Mouse (Mus musculus) stomach, embryonic 16.5 days (tissue): ENCODE data around the gene Tpo. TPM values are rescaled to one million over a fixed set of nuclear protein-coding genes. Genes with fewer than 3 reads are reported as not detected.

ENCODE experiments used
- ATAC-seq: fragments of 200-750 bp; cut with Nextera tagmentation; 2 replicates; pipeline ENCODE4 v1.8.0; 2017; ENCODE audit warnings: moderate number of reproducible peaks, moderate TSS enrichment; ENCODE audit not compliant: insufficient read depth, low FRiP score
- H3K27ac ChIP-seq: fragments of 300-500 bp; sonication (generic); 2 replicates; pipeline ENCODE4 v1.5.1; 2014; ENCODE audit warnings: low read length
- H3K27me3 ChIP-seq: fragments of 300-500 bp; sonication (generic); 2 replicates; pipeline ENCODE4 v1.6.1; 2014; ENCODE audit warnings: low read length, control low read depth, mixed read lengths; ENCODE audit not compliant: control insufficient read depth, insufficient read depth
- H3K36me3 ChIP-seq: fragments of 300-500 bp; sonication (generic); 2 replicates; pipeline ENCODE4 v1.6.1; 2014; ENCODE audit warnings: low read length; ENCODE audit not compliant: control insufficient read depth, insufficient read depth
- H3K4me1 ChIP-seq: fragments of 300-500 bp; sonication (generic); 2 replicates; pipeline ENCODE4 v1.6.1; 2014; ENCODE audit warnings: low read length, control low read depth, mixed read lengths; ENCODE audit not compliant: control insufficient read depth, insufficient read depth
- H3K4me2 ChIP-seq: fragments of 300-500 bp; sonication (generic); 2 replicates; pipeline ENCODE4 v1.6.1; 2014; ENCODE audit warnings: low read depth, low read length, mixed read lengths
- H3K4me3 ChIP-seq: fragments of 300-500 bp; sonication (generic); replicated peaks from 2 replicates; pipeline ENCODE4 v1.5.1; 2014; ENCODE audit warnings: mild to moderate bottlenecking, low read length
- H3K9ac ChIP-seq: fragments of 300-500 bp; sonication (generic); 2 replicates; pipeline ENCODE4 v1.6.1; 2014; ENCODE audit warnings: low read length
- H3K9me3 ChIP-seq: fragments of 300-500 bp; sonication (generic); replicated peaks from 2 replicates; pipeline ENCODE4 v1.6.1; 2016; ENCODE audit warnings: low read length, control low read depth; ENCODE audit not compliant: control insufficient read depth
- WGBS: fragments of 180-500 bp; shearing (Covaris S2); extraction: QIAGEN DNeasy Blood & Tissue Kit; methylation state at CpG from one replicate; pipeline ENCODE4 v1.1.7; 2014; 5-methylcytosine and 5-hydroxymethylcytosine counted together
- polyA plus RNA-seq: library from polyadenylated mRNA; unstranded; fragments of >200 nt; fragmentation: Nextera tagmentation; extraction: Ambion mirVana; gene quantifications from 2 replicates; pipeline ENCODE4 v1.2.1, GENCODE M21; 2015

The Tpo gene
- polyA plus RNA-seq, 1 experiment from 2014 or later: not detected

DNA sequence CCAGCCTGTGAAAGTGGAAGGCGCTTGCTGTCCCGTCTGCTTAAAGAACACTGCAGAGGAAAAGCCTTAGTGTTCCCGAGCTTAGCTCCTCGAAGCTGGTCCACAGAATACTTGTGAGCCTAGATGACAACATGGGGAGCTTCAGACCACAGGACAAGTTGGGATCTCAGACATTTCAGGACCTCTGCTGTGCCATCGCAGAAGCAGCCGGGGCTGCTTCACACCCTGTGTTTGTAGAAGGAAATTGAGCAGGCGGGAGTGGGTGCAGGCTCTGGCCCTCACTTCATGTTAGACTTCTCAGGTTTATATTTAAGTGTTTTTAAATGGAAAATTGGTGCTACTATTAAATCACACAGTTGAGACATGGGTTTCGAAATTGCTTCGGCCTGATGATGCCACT lies 116.9 kb downstream of the Tpo start:
- Histone ChIP-seq H3K4me2 (no peak overlapping the region), H3K36me3 (peaks cover 7% of the 10 kb centered on the region), H3K27me3 (no peaks in the 10 kb centered on the region), H3K27ac (no peak overlapping the region), H3K4me3 (no peak overlapping the region), H3K9me3 (no peaks in the 10 kb centered on the region), H3K4me1 (no peaks in the 10 kb centered on the region), H3K9ac (no peak overlapping the region)
- 88% methylated on average over 9 of the region's 9 CpGs for WGBS
- ATAC-seq: no peak

DNA sequence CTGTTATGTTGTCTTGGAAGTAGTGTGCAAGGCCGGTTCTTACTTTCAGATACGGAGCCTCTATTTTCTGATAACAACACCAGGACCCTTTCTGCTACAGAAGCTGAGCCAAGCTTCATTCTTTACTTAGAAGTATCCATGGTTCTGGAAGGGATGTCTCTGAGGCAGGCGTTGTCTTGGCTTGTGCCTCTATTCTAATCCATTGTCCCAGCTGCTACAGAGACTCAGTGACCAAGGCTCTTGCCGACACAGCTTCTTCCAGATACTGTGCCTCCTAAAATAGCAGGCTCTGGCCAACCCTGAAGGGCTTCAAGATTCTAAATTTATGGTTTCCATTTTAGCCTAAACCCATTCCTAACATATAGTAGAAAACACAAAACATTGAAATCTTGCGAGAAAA lies 123.7 kb downstream of the Tpo start:
- H3K36me3 ChIP-seq: peaks cover 4% of the 10 kb centered on the region; the same call in 1 of the 2 replicates
- ATAC-seq: no peak
- H3K4me3 ChIP-seq: no peak overlapping the region
- no peaks in the 10 kb centered on the region for H3K27me3 ChIP-seq
- H3K9me3 ChIP-seq: no peaks in the 10 kb centered on the region
- H3K9ac ChIP-seq: no peak overlapping the region
- H3K4me2 ChIP-seq: no peak overlapping the region
- H3K27ac ChIP-seq: no peak overlapping the region
- H3K4me1 ChIP-seq: no peaks in the 10 kb centered on the region
- WGBS: 84% methylated on average over 5 of the region's 5 CpGs

DNA sequence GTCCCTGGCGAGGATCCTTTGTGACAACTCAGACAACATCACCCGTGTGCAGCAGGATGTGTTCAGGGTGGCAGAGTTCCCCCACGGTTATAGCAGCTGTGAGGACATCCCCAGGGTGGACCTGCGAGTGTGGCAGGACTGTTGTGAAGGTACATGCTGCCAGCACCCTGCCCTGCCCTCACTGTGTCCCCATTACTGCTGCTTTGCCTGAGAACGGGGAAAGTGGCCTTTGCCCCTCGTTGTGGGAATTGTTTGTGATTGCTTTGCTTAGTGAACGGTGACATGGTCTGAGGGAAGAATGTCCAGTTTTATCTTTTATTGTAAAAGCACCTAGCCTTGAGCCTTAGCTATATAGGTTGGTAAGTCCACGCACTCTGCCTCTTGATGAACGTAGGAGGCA lies 125.8 kb downstream of the Tpo start:
- Histone ChIP-seq H3K9ac (no peak overlapping the region), H3K27ac (no peak overlapping the region), H3K27me3 (no peaks in the 10 kb centered on the region), H3K9me3 (no peaks in the 10 kb centered on the region), H3K4me3 (no peak overlapping the region), H3K4me1 (no peaks in the 10 kb centered on the region), H3K36me3 (peaks cover 9% of the 10 kb centered on the region), H3K4me2 (no peak overlapping the region)
- ATAC-seq: no peak
- 71% methylated on average over 9 of the region's 9 CpGs for WGBS

Other genes with a start within 250 kb of the Tpo start
- gene Pxdn, start 195.0 kb downstream of the Tpo start, polyA plus RNA-seq: 93.0 and 99.3 TPM in 2 replicates
- gene Sntg2, start 240.8 kb upstream of the Tpo start, polyA plus RNA-seq: 29.7 and 39.6 TPM in 2 replicates